ENCODE assay signal across 25 mouse cellular contexts in the genomic region with DNA sequence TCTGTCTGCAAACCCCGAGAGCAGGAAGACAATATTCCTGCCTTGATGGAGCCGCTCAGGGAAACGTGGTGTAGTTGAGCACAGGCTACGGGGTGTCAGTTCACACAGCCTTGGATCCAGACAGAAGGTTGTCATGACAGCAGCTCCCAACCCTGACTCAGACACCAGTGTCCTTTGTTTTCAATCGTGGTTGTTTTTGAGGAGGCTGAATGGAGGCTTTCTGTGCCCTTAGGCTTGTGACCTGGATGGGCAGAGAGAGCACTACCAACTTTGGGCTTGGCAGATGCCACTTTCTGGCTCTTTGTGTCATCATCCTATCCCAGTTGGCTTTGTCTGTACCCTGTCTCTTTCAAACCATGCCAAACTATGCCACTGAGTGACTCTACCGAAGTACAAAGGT. TPM values are rescaled to one million over a fixed set of nuclear protein-coding genes. Genes with fewer than 3 reads are reported as not detected.
A peak's percentile ranks its signal among the peaks of the same experiment; 100 is the strongest.
DNase-seq lines count a peak whose midpoint lies in the region; TF ChIP-seq lines count a peak whose summit lies in the region.
"Had no signal": no experiment of that assay in that cellular context is flagged by ENCODE, and none has a peak within 500 bp of the region (broad histone marks: within the 10 kb centered on the region; RNA-seq: fewer than 3 reads in every experiment).

No protein-coding gene starts in this region.

- no peak overlapping the region for H3K4me3 ChIP-seq in cerebellum, adult 2 months (replicated peaks; ENCODE audit: insufficient read depth, low read depth, low read length)
- H3K4me3 ChIP-seq: forebrain, embryonic 10.5 days; heart, adult 2 months; limb, embryonic 15.5 days; megakaryocyte, embryonic 14.5 days; neural tube, embryonic 12.5 days had no signal

- peak in 1 of 2 experiments; percentile 32 for DNase-seq in cerebellum, adult 2 months
- DNase-seq in cerebellum, adult 18-20 months, result no peak
- DNase-seq in layer of hippocampus, adult 11-12 months (ENCODE audit: low spot score), result peak; percentile 64
- DNase-seq in layer of hippocampus, adult 9-10 months (ENCODE audit: low spot score), result no peak
- peak; percentile 53 to 59 for DNase-seq in left cerebral cortex, adult 9 months (ENCODE audit: low spot score in 2 of 2)
- no peak for DNase-seq in left cerebral cortex, postnatal 14 days (ENCODE audit: low spot score in 2 of 2)
- DNase-seq in Muller cell, postnatal 12 days (ENCODE audit: inconsistent ontology term), result peak; percentile 80
- DNase-seq in kidney, postnatal 4 days, result no peak
- DNase-seq: adrenal gland, postnatal 25 days; cerebellum, adult 11 months; gastrocnemius, postnatal 25 days; heart, adult 2 months; kidney, adult 18-20 months; left cerebral cortex, postnatal 4 days; lung, embryonic 14.5 days; lung, postnatal 36 days; midbrain, embryonic 14.5 days; thymus, postnatal 25 days had no signal

- H3K4me1 ChIP-seq in cerebellum, adult 2 months (ENCODE audit: control insufficient read depth, insufficient read depth, low read length), result no peaks in the 10 kb centered on the region
- H3K4me1 ChIP-seq: limb, embryonic 15.5 days had no signal

- H3K27ac ChIP-seq in cerebellum, adult 2 months (ENCODE audit: insufficient read depth, low read length), result peak overlapping the region; percentile 66; the same call in 1 of the 2 replicates
- H3K27ac ChIP-seq: forebrain, embryonic 10.5 days; heart, adult 2 months; hindbrain, embryonic 14.5 days; limb, embryonic 15.5 days; liver, embryonic 14.5 days; neural tube, embryonic 12.5 days; stomach, postnatal 0 days had no signal

- intact Hi-C loops in left cerebral cortex, postnatal 14 days (cut with DNase I), result no loop called here

- no peak for TF ChIP-seq POLR2A in cerebellum, adult 2 months (IDR thresholded peaks at IDR 0.05; ENCODE audit: borderline replicate concordance, insufficient read depth, low read length)

- TF ChIP-seq CTCF in cerebellum, adult 2 months (IDR thresholded peaks at IDR 0.05; ENCODE audit: borderline replicate concordance, insufficient read depth, low read depth, low read length), result no peak

- H3K27me3 ChIP-seq in cerebellum, adult 2 months (ENCODE audit: control insufficient read depth, insufficient read depth, low read length), result no peaks in the 10 kb centered on the region
- H3K27me3 ChIP-seq: limb, embryonic 15.5 days; neural tube, embryonic 12.5 days had no signal

- WGBS in cerebellum, adult 2 months, result 37% methylated on average over 6 of the region's 6 CpGs

RNA-seq across cellular contexts. Expression of a gene that starts 57.8 kb away (rescaled TPM):
- polyA plus RNA-seq in cerebellum, adult 2 months (2012; rRNA removed), result 120 and 125 TPM in 2 replicates
- 100 to 1,000 TPM; 210 to 244 TPM for total RNA-seq in left cerebral cortex, postnatal 14 days (2021)

Comparison
In these comparisons a context has a peak if more than half of its experiments do, and no peak if none do; other contexts are left out.
1. DNase-seq: peak in layer of hippocampus, adult 11-12 months (single experiment), left cerebral cortex, adult 9 months (2 of 2) and Muller cell, postnatal 12 days (single experiment); none in cerebellum, adult 18-20 months (0 of 2), layer of hippocampus, adult 9-10 months (single experiment), left cerebral cortex, postnatal 14 days (0 of 2) and kidney, postnatal 4 days (0 of 2).